Mouse (Mus musculus) liver, adult 2 months (tissue): Measurements from ENCODE around the gene Prkch. TPM values are rescaled to one million over a fixed set of nuclear protein-coding genes. Genes with fewer than 3 reads are reported as not detected.

ENCODE experiments used
- DNase-seq: peaks from one replicate; pipeline ENCODE4 v3.0.0-alpha.2; 2011; ENCODE audit warnings: low read depth, low spot score; ENCODE audit errors: extremely low read depth
- H3K27ac ChIP-seq: fragments of 200-500 bp; replicated peaks from 2 replicates; pipeline ENCODE4 v1.5.1; 2012; ENCODE audit warnings: low read depth, mild to moderate bottlenecking, control low read depth, inconsistent platforms, low read length; ENCODE audit not compliant: insufficient read depth
- H3K27me3 ChIP-seq: fragments of 200-500 bp; 2 replicates; pipeline ENCODE4 v1.6.1; 2012; ENCODE audit warnings: mild to moderate bottlenecking, moderate library complexity, low read length, inconsistent platforms; ENCODE audit not compliant: control insufficient read depth, insufficient read depth
- H3K36me3 ChIP-seq: fragments of 200-500 bp; 2 replicates; pipeline ENCODE4 v1.6.1; 2012; ENCODE audit warnings: low read length, inconsistent platforms; ENCODE audit not compliant: control insufficient read depth, insufficient read depth
- H3K4me1 ChIP-seq: fragments of 200-500 bp; 2 replicates; pipeline ENCODE4 v1.6.1; 2011; ENCODE audit warnings: low read length; ENCODE audit not compliant: control insufficient read depth, insufficient read depth
- H3K4me3 ChIP-seq: fragments of 200-500 bp; 2 replicates; pipeline ENCODE4 v1.5.1; 2011; ENCODE audit warnings: low read depth, mild to moderate bottlenecking, control low read depth, low read length, moderate library complexity; ENCODE audit not compliant: insufficient read depth
- H3K79me2 ChIP-seq: fragments of 200-500 bp; 2 replicates; pipeline ENCODE4 v1.6.1; 2012; ENCODE audit warnings: inconsistent platforms, mild to moderate bottlenecking, low read length, moderate library complexity; ENCODE audit not compliant: control insufficient read depth, insufficient read depth
- H3K9ac ChIP-seq: fragments of 200-500 bp; 2 replicates; pipeline ENCODE4 v1.6.1; 2012; ENCODE audit warnings: low read depth, mild to moderate bottlenecking, control low read depth, inconsistent platforms, low read length
- CTCF ChIP-seq: fragments of 200-500 bp; IDR thresholded peaks from 2 replicates; pipeline ENCODE4 v1.5.1; 2011; ENCODE audit warnings: low read depth, low read length, control low read depth
- POLR2A ChIP-seq: fragments of 200-500 bp; IDR thresholded peaks from 2 replicates; pipeline ENCODE4 v1.6.1; 2011; ENCODE audit warnings: low read length, control low read depth; ENCODE audit not compliant: insufficient read depth; ENCODE audit errors: extremely low read depth
- WGBS: fragments of 180-500 bp; shearing (Covaris S2); methylation state at CpG from one replicate; pipeline ENCODE4 v1.1.7; 2018; 5-methylcytosine and 5-hydroxymethylcytosine counted together
- polyA plus RNA-seq: library from polyadenylated mRNA; depleted of rRNA; stranded (reverse); fragments of >200 nt; gene quantifications from 2 replicates; pipeline ENCODE4 v1.2.3, GENCODE M21; 2012
- total RNA-seq: library from RNA; depleted of rRNA; stranded (reverse); fragments of >200 nt; gene quantifications from 2 replicates; pipeline ENCODE4 v1.2.3, GENCODE M21; 2014

Prkch gene
- total and polyA plus RNA-seq, 2 experiments: 1.5 to 5.3 TPM

DNA sequence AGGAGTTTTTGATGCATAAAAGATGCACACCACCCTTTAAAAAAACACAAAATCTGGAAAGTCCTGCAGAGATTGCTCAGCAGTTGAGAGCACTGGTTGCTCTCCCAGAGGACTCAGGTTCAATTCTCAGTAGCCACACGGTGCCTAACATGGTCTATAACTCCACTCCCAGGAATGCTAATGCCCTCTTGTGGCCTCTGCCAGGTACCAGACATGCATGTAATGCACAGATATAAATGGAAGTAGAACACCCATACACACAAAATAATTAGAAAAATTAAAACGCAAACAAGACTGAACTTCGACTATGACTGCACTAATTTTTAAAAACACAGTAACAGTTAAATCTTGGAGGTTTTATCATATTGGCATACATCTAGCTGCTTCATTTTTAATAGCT lies 119.8 kb downstream of the Prkch start:
- H3K36me3 ChIP-seq: no peaks in the 10 kb centered on the region
- no peaks in the 10 kb centered on the region for H3K4me1 ChIP-seq
- H3K9ac ChIP-seq: no peak overlapping the region
- no peaks in the 10 kb centered on the region for H3K27me3 ChIP-seq
- 80% methylated on average over 3 of the region's 3 CpGs for WGBS
- H3K79me2 ChIP-seq: no peaks in the 10 kb centered on the region
- no peak overlapping the region for H3K27ac ChIP-seq
- TF ChIP-seq POLR2A: no peak
- no peak for TF ChIP-seq CTCF
- no peak overlapping the region for H3K4me3 ChIP-seq
- no peak for DNase-seq

DNA sequence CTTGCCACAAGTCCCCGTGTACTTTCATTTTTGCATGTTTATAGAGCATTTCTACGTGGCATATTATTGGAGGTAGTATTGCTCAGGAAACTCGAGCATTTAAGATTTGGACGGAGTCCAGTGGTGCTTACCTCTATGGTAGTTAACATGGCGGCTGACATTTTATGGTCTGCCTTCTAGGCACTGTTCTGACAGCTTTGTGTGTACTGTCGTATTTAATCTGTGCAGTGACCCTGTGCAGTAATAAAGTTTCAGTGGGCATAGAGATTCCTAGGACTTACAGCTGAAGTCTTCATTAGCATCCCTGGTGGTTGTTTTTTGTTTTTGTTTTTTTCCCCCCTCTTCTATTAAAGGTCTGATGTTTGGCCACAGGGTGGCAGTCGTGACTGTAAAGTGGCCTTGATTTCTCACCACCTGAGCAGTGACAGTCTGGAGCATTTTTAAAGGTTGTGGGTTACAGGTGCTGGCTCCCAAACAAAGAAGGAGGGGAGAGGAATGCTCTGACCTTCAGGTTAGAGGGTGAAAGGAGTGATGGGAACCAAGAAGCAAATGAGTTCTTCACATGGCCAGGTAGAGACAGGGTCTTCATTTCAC lies 120.6 kb downstream of the Prkch start:
- Histone ChIP-seq H3K9ac (no peak overlapping the region), H3K4me1 (no peaks in the 10 kb centered on the region), H3K27ac (no peak overlapping the region), H3K27me3 (no peaks in the 10 kb centered on the region), H3K36me3 (no peaks in the 10 kb centered on the region), H3K79me2 (no peaks in the 10 kb centered on the region), H3K4me3 (no peak overlapping the region)
- 42% methylated on average over 7 of the region's 7 CpGs for WGBS
- TF ChIP-seq CTCF: peak; percentile 38; the same call in 1 of the 2 replicates
- no peak for TF ChIP-seq POLR2A
- peak; percentile 45 for DNase-seq

DNA sequence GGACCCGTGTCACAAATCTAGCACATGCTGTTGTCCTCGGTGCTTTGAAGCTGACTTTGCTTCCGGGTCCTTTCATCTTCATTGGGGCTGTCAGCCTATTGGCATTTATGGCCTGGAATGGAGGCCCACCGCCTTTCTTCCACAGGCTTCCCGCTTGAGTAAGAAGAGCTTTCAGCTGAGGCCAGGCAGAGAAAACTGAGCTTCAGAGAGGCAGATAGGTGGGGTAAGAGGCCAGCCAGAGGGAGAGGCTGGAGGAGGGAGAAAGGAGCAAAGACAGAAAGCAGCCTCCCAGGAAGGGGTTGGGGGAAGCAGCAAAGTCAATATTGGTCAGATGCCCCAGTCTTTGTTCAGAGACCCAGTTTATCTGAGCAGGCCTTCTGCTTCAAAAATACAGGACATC lies 123.9 kb downstream of the Prkch start:
- Histone ChIP-seq H3K36me3 (no peaks in the 10 kb centered on the region), H3K4me3 (no peak overlapping the region), H3K79me2 (no peaks in the 10 kb centered on the region), H3K4me1 (no peaks in the 10 kb centered on the region), H3K27me3 (no peaks in the 10 kb centered on the region), H3K27ac (no peak overlapping the region), H3K9ac (no peak overlapping the region)
- no peak for TF ChIP-seq POLR2A
- TF ChIP-seq CTCF: no peak
- DNase-seq: no peak
- 63% methylated on average over 5 of the region's 5 CpGs for WGBS

DNA sequence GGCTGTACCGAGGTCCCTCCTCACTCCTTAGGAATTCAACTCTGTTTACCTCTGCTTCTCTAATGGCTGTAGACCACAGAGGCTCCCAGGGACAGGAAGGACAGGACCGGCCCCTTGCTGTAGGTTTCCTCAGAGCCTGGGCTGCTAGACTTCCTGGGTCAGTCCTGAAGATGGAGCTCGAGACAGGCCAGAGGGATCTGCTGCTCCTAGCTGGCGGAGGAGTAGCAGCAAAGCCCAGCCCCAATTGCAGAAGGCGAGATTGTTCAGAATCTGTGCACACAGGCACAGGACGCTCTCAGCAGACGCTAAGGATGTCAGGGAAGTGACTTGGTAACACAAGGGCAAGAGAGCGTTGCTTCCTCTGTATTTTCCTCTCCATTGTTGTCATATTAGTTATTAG lies 124.3 kb downstream of the Prkch start:
- DNase-seq: peak; percentile 51

DNA sequence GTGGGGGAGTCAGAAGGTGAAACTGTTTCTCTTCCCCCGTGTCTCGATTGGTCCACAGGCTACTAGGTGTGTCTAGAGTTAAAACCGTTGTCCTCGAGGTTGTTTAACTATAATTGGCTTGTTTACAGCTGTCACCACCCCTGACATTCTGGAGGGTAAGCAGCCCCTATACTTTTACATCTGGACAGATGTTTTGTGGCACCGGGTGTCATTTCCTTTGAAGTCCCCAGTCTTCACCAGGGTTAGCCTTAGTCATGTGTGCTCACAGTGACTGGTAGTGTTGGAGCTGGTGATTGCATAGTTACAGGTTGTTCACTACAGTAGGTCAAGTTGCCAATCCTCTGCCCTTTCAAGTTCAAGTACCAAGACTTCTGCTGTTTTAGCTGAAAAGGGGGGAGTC lies 126.2 kb downstream of the Prkch start:
- Histone ChIP-seq H3K27me3 (no peaks in the 10 kb centered on the region), H3K79me2 (no peaks in the 10 kb centered on the region), H3K9ac (no peak overlapping the region), H3K4me1 (no peaks in the 10 kb centered on the region), H3K36me3 (no peaks in the 10 kb centered on the region), H3K27ac (no peak overlapping the region), H3K4me3 (no peak overlapping the region)
- 85% methylated on average over 5 of the region's 5 CpGs for WGBS
- DNase-seq: no peak
- TF ChIP-seq CTCF (no peak), POLR2A (no peak)

More for the DNA sequence above, 124.3 kb downstream of the Prkch start:
- WGBS: 27% methylated on average over 8 of the region's 8 CpGs
- Histone ChIP-seq H3K4me1 (no peaks in the 10 kb centered on the region), H3K27ac (no peak overlapping the region), H3K27me3 (no peaks in the 10 kb centered on the region), H3K79me2 (no peaks in the 10 kb centered on the region), H3K9ac (no peak overlapping the region), H3K4me3 (no peak overlapping the region), H3K36me3 (no peaks in the 10 kb centered on the region)
- TF ChIP-seq CTCF (peak; percentile 84), POLR2A (no peak)

DNA sequence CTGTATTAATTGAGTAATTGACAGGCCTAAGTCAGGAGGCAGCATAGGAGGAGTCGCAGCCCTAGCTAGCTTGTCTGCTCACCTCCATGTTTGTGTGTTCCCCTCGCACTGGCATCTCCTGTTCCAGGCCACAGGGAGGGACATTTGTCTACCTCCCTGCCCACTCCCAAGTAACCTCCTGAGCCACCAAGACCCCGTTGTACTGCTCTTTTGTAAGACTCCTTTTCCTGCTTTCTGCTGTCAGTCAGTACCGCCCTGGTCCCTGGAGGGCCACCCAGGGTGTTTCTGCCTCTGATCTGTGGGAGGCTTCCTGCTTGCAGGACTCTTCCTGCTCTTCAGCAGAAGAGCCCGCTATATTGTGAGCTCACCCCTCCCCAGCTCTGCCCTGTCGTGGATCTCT lies 127.5 kb downstream of the Prkch start:
- no peak overlapping the region for H3K9ac ChIP-seq
- DNase-seq: no peak
- H3K36me3 ChIP-seq: no peaks in the 10 kb centered on the region
- no peak overlapping the region for H3K27ac ChIP-seq
- no peaks in the 10 kb centered on the region for H3K4me1 ChIP-seq
- no peaks in the 10 kb centered on the region for H3K79me2 ChIP-seq
- no peaks in the 10 kb centered on the region for H3K27me3 ChIP-seq
- WGBS: 80% methylated on average over 6 of the region's 6 CpGs
- H3K4me3 ChIP-seq: no peak overlapping the region
- TF ChIP-seq POLR2A (no peak), CTCF (no peak)
